Mouse (Mus musculus) retina, postnatal 1 day (tissue): ENCODE measurements around the gene Tjp3.

Experiments
- DNase-seq: peaks from one replicate; pipeline ENCODE4 v3.0.0-alpha.2; 2012

Tjp3 gene

GRCm38 (mm10) chr10:81291511-81292104 lies at the start of gene Tjp3:
Tjp3 (minus strand) TSS chr10:81291581.
- DNase-seq, result no peak

- no peak for DNase-seq
Observed at GRCm38 (mm10) chr10:81340551-81341332, 49.4 kb upstream of the Tjp3 start.

GRCm38 (mm10) chr10:81336558-81336957 lies 45.2 kb upstream of the Tjp3 start:
- no peak for DNase-seq

GRCm38 (mm10) chr10:81335393-81336340 lies 44.3 kb upstream of the Tjp3 start:
- no peak for DNase-seq

- DNase-seq, result no peak
Observed at GRCm38 (mm10) chr10:81334324-81334723, 42.9 kb upstream of the Tjp3 start.

- no peak for DNase-seq
Observed at GRCm38 (mm10) chr10:81332277-81332676, 40.9 kb upstream of the Tjp3 start.

- DNase-seq, result no peak
Observed at GRCm38 (mm10) chr10:81330007-81330406, 38.6 kb upstream of the Tjp3 start.

GRCm38 (mm10) chr10:81329194-81329975 lies 38.0 kb upstream of the Tjp3 start:
- DNase-seq, result no peak

- DNase-seq, result no peak
Observed at GRCm38 (mm10) chr10:81328386-81328785, 37.0 kb upstream of the Tjp3 start, which contains the start of gene Tbxa2r. Tbxa2r (plus strand) TSS chr10:81328731.

- no peak for DNase-seq
Observed at GRCm38 (mm10) chr10:81327959-81328358, 36.6 kb upstream of the Tjp3 start.

- no peak for DNase-seq
Observed at GRCm38 (mm10) chr10:81326858-81327257, 35.5 kb upstream of the Tjp3 start.

GRCm38 (mm10) chr10:81325781-81326180 lies 34.4 kb upstream of the Tjp3 start:
- no peak for DNase-seq

- DNase-seq, result no peak
Observed at GRCm38 (mm10) chr10:81325176-81325575, 33.8 kb upstream of the Tjp3 start.

GRCm38 (mm10) chr10:81323791-81324530 lies 32.6 kb upstream of the Tjp3 start:
- no peak for DNase-seq

- no peak for DNase-seq
Observed at GRCm38 (mm10) chr10:81323141-81323775, 31.9 kb upstream of the Tjp3 start.

- no peak for DNase-seq
Observed at GRCm38 (mm10) chr10:81322444-81322843, 31.1 kb upstream of the Tjp3 start.

GRCm38 (mm10) chr10:81321436-81321835 lies 30.1 kb upstream of the Tjp3 start:
- no peak for DNase-seq

GRCm38 (mm10) chr10:81320550-81321347 lies 29.4 kb upstream of the Tjp3 start, which contains the start of gene Cactin:
Cactin (plus strand) TSS chr10:81321103.
- peak; percentile 100 for DNase-seq

- no peak for DNase-seq
Observed at GRCm38 (mm10) chr10:81319741-81320549, 28.6 kb upstream of the Tjp3 start.
